Mouse (Mus musculus) left cerebral cortex, postnatal 14 days (tissue): ENCODE measurements around the gene Abcb5. TPM values are rescaled to one million over a fixed set of nuclear protein-coding genes. Genes with fewer than 3 reads are reported as not detected.

Experiments used
- DNase-seq, 2 experiments: peaks; one replicate each; pipeline ENCODE4 v3.0.0; 2021 to 2022; ENCODE audit warnings: low spot score in 2 of 2, mixed read lengths in 1 of 2
- intact Hi-C: fragments of 180-260 bp; cut with DNase I; formaldehyde crosslinking; loops from one replicate; pipeline ENCODE4 v1.15.1; 2025
- total RNA-seq, 2 experiments: library from RNA; stranded (reverse); gene quantifications; 2 replicates each; pipeline ENCODE4 v1.2.3; 2021

Abcb5 gene
- total RNA-seq, 2 experiments from 2014 or later, result not detected

DNA sequence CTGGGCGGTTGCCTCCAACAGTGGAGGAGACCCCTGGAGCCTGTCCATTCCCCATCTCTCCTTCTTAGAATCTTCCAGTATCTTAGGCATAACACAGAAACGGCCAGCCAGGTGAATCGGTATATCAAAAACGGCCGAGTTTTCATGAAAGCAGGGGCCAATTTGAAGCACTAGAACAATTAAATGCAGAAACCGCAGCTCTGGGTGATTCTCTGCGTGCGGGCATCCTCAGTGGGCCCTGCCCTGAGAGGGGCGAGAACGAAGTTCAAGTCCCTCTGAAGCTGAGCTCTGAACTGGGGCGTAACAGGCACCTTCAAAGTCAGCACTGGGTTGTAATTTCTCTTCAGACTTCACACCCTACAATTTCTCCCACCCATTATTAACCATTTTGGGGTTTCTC, 128.9 kb downstream of the Abcb5 start:
- intact Hi-C loops, result no loop called here
- no peak for DNase-seq

DNA sequence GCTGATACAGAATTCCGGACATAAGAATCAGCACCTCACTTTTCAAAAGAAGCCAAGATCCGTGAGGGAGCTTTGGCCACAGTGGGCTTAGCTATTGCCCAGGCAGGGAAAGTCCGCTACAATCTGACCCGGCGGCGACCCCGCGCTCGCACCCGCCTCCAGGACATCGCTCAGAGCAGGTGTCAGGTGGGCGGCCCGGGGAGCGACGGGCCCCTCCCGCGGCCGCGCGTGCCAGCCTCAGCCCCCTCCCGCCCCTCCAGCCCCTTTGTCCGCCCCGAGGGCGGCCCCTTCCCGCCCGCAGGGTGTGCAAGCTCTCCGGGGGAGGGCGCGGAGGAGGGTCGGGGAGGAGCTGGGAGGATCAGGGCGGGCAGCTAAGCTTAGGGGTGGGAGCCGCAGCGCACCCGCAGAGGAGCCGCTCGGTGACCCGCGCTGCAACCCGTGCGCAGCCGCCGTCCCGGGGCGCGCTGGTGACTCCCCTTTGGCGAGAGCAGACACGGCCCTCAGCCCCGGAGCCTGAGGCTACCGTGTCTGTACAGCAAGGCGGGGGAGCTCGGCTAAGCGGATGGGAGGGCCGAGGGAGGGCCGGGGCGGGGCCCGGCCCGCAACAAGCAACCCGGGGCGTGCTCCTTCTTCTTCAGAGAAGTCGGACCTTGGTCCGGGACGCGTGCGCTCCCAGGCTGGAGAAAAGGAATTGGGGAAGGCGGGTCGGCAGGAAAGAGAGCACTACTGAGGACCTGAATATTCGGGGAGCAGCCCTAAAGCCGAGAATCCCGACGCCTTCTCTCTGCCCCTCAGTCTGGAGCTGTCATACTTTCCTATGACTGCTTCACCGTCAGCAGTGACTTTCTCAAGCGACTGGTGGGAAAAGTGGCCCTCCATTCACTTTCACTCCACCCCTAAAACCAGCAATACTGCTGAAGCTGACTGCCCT, 129.5 kb downstream of the Abcb5 start:
- intact Hi-C loops, result no loop called here
- no peak for DNase-seq

DNA sequence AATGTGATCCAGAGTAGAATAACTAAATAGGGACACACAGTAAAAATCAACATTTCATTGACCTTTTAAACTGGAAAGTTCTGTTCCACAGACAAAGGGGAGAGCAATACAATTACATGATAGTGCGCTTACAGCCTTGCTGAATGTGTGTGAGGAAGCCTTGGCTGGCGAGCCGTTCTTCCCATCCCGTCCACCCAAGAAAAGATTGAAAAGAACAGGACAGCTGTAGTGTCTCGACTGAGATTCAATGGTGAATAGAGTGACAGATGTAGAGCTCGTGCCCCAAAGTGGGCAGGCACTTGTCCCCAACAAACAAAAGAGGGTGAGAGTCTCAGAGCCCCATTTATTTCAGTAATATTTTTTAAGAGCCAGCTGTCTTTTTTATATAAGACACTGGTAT, 136.3 kb downstream of the Abcb5 start:
- no peak for DNase-seq
- intact Hi-C loops, result no loop called here

Other genes starting within 250 kb of the Abcb5 start
- 1 to 10 TPM; 2.2 to 3.1 TPM for gene Sp8, start 120.1 kb downstream of the Abcb5 start, total RNA-seq